Mouse (Mus musculus): Measurements from ENCODE around the gene Uba52. TPM values are rescaled to one million over a fixed set of nuclear protein-coding genes. Genes with fewer than 3 reads are reported as not detected.
A peak's percentile ranks its signal among the peaks of the same experiment; 100 is the strongest.

Uba52 gene
- total RNA-seq (2021) (1,000 to 10,000 TPM; 1,480 to 1,595 TPM), polyA plus RNA-seq (2012; rRNA removed) (439 and 626 TPM in 2 replicates)
- long read RNA-seq, transcript Uba52-201 (4 exons, 541 nt) = minor isoform, 67 of 698 reads
- long read RNA-seq, transcript Uba52-203 (4 exons, 711 nt) = major isoform, 600 of 698 reads
- long read RNA-seq, transcript Uba52-205 (4 exons, 705 nt) = minor isoform, 13 of 698 reads
- long read RNA-seq, partial matches to known transcripts = 6 of 698 reads
- long read RNA-seq, other reads (novel, unspliced or antisense) = 7 of 698 reads

DNA sequence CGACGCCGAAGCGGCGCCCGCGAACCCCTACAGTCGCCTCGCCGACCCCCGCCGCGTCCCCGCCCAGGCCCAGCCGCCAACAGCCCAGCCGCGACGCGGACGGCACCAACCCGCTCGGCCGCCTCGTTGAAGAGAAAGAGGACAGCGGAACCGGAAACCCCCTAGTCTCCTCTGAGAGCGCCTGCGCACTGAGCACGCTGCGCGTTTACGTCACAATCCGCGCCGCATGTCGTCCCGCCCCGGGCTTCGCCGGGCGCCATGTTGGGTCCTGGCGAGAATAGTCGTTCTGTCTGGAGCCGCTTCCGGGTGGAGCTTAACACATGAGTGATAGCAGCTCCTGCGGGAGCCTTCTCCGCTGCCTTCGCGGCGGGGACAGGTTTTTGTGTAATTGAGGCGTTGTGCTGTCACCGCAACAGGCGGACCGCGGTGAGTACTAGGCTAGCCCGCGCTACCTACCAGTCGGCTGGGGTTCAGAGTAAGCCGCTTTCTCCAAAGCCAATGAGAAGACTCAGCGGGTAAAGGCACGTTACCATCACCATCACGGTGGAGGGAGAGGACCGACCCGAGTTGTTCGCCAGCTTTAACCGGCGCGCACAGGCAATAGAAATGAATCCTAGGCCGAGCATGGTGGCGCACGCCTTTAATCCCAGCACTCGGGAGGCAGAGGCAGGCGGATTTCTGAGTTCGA, at the start of gene Uba52:
TSS of gene Uba52 (minus strand) at position 574 of the 688 bp plus-strand sequence.
- peak; percentile 97 to 98 for DNase-seq
- Histone ChIP-seq H3K36me3 (ENCODE audit: control insufficient read depth, insufficient read depth, low read length) (peaks cover 2% of the 10 kb centered on the region; the same call in 1 of the 2 replicates), H3K79me2 (replicated peaks; ENCODE audit: control insufficient read depth, insufficient read depth, low read length) (peaks cover 3% of the 10 kb centered on the region), H3K27ac (peak within 1 kb of the TSS; percentile 87), H3K9ac (ENCODE audit: low read depth, low read length) (peak within 1 kb of the TSS; percentile 85), H3K4me1 (ENCODE audit: control insufficient read depth, insufficient read depth, low read length) (peaks cover 12% of the 10 kb centered on the region), H3K27me3 (ENCODE audit: control insufficient read depth, insufficient read depth, low read length) (no peaks in the 10 kb centered on the region), H3K4me3 (peak within 1 kb of the TSS; percentile 68)
- WGBS = under 1% methylated on average over 74 of the region's 74 CpGs
- TF ChIP-seq POLR2A (IDR thresholded peaks at IDR 0.05; ENCODE audit: insufficient read depth, low read depth, low read length) = peak; percentile 94
- peak; percentile 80; the same call in 1 of the 2 replicates for TF ChIP-seq EP300 (IDR thresholded peaks at IDR 0.05; ENCODE audit: insufficient read depth, low read depth, low read length)
- TF ChIP-seq CTCF (IDR thresholded peaks at IDR 0.05) = no peak
- intact Hi-C loops (cut with DNase I) = loop anchor here (1.0 kb wide), 1 partner anchor 13 kb away; no protein-coding TSS in a partner anchor

DNA sequence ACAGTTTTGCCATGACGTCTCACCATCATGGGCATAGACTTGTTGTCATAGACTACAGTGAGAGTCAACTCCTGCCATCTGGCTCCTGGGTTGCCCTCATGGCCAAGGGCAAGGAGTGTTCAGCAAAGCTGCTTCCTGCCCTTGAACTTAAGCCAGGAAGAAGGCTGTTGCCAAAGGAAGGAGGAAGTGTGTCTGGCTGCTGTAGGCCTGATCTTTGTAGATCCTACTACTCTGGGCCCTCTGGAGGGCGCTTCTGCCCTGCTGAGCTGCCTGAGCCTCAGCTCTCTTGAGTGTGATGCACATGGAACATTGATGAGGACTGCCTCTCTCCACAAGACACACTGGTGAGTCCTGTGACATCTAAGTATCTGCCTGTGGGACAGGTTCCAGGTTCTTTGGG, 49.5 kb upstream of the Uba52 start:
- TF ChIP-seq POLR2A (IDR thresholded peaks at IDR 0.05; ENCODE audit: insufficient read depth, low read depth, low read length) (no peak), EP300 (IDR thresholded peaks at IDR 0.05; ENCODE audit: insufficient read depth, low read depth, low read length) (peak; percentile 84), CTCF (IDR thresholded peaks at IDR 0.05) (peak; percentile 84)
- Histone ChIP-seq H3K27me3 (ENCODE audit: control insufficient read depth, insufficient read depth, low read length) (no peaks in the 10 kb centered on the region), H3K36me3 (ENCODE audit: control insufficient read depth, insufficient read depth, low read length) (peaks cover 11% of the 10 kb centered on the region; the same call in 1 of the 2 replicates), H3K27ac (peak overlapping the region; percentile 74), H3K4me1 (ENCODE audit: control insufficient read depth, insufficient read depth, low read length) (peaks cover 50% of the 10 kb centered on the region), H3K4me3 (no peak overlapping the region), H3K79me2 (replicated peaks; ENCODE audit: control insufficient read depth, insufficient read depth, low read length) (no peaks in the 10 kb centered on the region; the same call in none of the 2 replicates), H3K9ac (ENCODE audit: low read depth, low read length) (no peak overlapping the region)
- intact Hi-C loops (cut with DNase I) = loop anchor here (1.0 to 2.0 kb wide), 2 partner anchors 25 to 51 kb away; no protein-coding TSS in a partner anchor
- peak; percentile 67 to 82 for DNase-seq
- WGBS = 15% methylated on average over 2 of the region's 2 CpGs

DNA sequence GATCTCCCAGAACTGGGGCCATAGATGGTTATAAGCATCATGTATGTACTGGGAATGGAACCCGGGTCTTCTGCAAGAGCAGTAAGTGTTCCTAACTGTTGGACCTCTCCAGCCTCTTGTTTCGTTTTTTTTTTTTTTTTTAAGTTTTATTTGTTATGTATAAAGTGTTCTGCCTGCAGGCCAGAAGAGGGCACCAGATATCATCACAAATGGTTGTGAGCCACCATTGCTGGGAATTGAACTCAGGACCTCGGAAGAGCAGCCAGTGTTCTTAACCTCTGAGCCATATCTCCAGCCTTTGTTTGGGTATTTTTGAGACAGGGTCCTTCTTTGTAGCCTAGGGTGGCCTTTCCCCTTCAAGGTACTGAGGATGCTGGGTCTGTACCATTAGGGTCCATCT, 48.4 kb upstream of the Uba52 start:
- H3K9ac ChIP-seq (ENCODE audit: low read depth, low read length) = no peak overlapping the region
- WGBS = 74% methylated on average over 3 of the region's 3 CpGs
- H3K27ac ChIP-seq = peak overlapping the region; percentile 36; the same call in 1 of the 2 replicates
- no peak overlapping the region for H3K4me3 ChIP-seq
- peaks cover 45% of the 10 kb centered on the region for H3K4me1 ChIP-seq (ENCODE audit: control insufficient read depth, insufficient read depth, low read length)
- peaks cover 11% of the 10 kb centered on the region; the same call in 1 of the 2 replicates for H3K36me3 ChIP-seq (ENCODE audit: control insufficient read depth, insufficient read depth, low read length)
- DNase-seq = no peak
- no peaks in the 10 kb centered on the region for H3K27me3 ChIP-seq (ENCODE audit: control insufficient read depth, insufficient read depth, low read length)
- intact Hi-C loops (cut with DNase I) = no loop called here
- TF ChIP-seq POLR2A (IDR thresholded peaks at IDR 0.05; ENCODE audit: insufficient read depth, low read depth, low read length) = no peak
- TF ChIP-seq CTCF (IDR thresholded peaks at IDR 0.05) = peak; percentile 54
- TF ChIP-seq EP300 (IDR thresholded peaks at IDR 0.05; ENCODE audit: insufficient read depth, low read depth, low read length) = no peak
- no peaks in the 10 kb centered on the region; the same call in none of the 2 replicates for H3K79me2 ChIP-seq (replicated peaks; ENCODE audit: control insufficient read depth, insufficient read depth, low read length)

DNA sequence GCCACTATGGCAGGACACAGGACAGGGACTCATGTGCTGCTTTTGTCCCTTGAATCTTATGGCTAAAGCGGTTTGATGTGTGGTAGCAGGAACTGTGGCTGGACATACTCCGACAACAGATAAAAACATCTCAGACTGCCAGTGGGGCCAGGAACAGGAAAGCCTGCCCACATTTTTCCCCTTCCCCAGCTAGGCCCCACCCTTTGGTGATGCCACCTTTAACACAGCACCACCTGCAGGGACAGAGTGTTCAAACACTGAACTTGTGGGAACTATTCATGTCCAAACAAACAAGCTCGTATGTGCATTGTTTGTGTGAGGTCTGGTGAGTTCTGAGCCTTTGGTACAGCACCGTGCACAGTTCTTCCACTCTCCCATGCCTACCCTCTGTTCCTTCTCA, 47.7 kb upstream of the Uba52 start:
- intact Hi-C loops (cut with DNase I) = no loop called here
- Histone ChIP-seq H3K9ac (ENCODE audit: low read depth, low read length) (peak overlapping the region; percentile 33; the same call in 1 of the 2 replicates), H3K4me3 (no peak overlapping the region), H3K4me1 (ENCODE audit: control insufficient read depth, insufficient read depth, low read length) (peaks cover 49% of the 10 kb centered on the region), H3K36me3 (ENCODE audit: control insufficient read depth, insufficient read depth, low read length) (peaks cover 11% of the 10 kb centered on the region; the same call in 1 of the 2 replicates), H3K79me2 (replicated peaks; ENCODE audit: control insufficient read depth, insufficient read depth, low read length) (no peaks in the 10 kb centered on the region; the same call in none of the 2 replicates), H3K27ac (peak overlapping the region; percentile 44; the same call in 1 of the 2 replicates), H3K27me3 (ENCODE audit: control insufficient read depth, insufficient read depth, low read length) (no peaks in the 10 kb centered on the region)
- peak in 1 of 2 experiments; percentile 43 for DNase-seq
- TF ChIP-seq POLR2A (IDR thresholded peaks at IDR 0.05; ENCODE audit: insufficient read depth, low read depth, low read length) (no peak), CTCF (IDR thresholded peaks at IDR 0.05) (peak; percentile 58), EP300 (IDR thresholded peaks at IDR 0.05; ENCODE audit: insufficient read depth, low read depth, low read length) (peak; percentile 22; the same call in 1 of the 2 replicates)
- 22% methylated on average over 4 of the region's 4 CpGs for WGBS

DNA sequence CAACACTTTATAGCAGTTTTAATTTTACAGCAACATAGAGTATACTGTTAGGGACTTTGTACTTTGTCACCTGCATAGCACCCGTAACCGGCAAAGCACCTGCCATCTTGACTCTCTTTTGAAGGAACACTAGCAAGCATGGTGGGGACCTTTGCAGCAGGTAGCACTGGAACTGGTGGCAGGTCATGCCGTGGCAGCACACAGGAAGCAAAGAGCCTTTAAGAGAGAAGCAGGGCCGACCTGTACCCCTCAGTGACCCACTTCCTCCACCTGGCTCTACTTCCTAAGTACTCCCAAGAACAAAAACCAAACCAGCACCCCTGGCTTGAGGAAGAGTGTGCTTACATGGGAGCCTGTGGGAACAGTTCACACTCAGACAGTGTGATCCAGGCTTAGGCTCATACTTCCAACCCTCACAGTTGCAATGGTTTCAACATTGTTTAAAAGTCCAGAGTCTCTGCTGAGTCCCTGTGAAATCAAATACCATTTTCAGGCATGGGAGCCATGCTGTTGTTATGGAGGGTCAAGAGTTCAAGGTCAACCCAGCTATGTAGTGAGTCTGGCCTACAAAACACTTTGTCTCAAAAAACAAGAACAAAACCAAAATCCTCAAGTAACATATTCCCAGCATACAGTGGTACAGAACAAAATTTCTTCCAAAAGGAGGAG, 44.6 kb upstream of the Uba52 start:
- H3K27me3 ChIP-seq (ENCODE audit: control insufficient read depth, insufficient read depth, low read length) = no peaks in the 10 kb centered on the region
- H3K27ac ChIP-seq = peak overlapping the region; percentile 17; the same call in 1 of the 2 replicates
- H3K4me3 ChIP-seq = no peak overlapping the region
- peaks cover 50% of the 10 kb centered on the region for H3K4me1 ChIP-seq (ENCODE audit: control insufficient read depth, insufficient read depth, low read length)
- peaks cover 1% of the 10 kb centered on the region for H3K79me2 ChIP-seq (replicated peaks; ENCODE audit: control insufficient read depth, insufficient read depth, low read length)
- DNase-seq = no peak
- TF ChIP-seq POLR2A (IDR thresholded peaks at IDR 0.05; ENCODE audit: insufficient read depth, low read depth, low read length) (no peak), CTCF (IDR thresholded peaks at IDR 0.05) (no peak), EP300 (IDR thresholded peaks at IDR 0.05; ENCODE audit: insufficient read depth, low read depth, low read length) (no peak)
- no peak overlapping the region for H3K9ac ChIP-seq (ENCODE audit: low read depth, low read length)
- WGBS = 76% methylated on average over 4 of the region's 4 CpGs
- H3K36me3 ChIP-seq (ENCODE audit: control insufficient read depth, insufficient read depth, low read length) = no peaks in the 10 kb centered on the region; the same call in 1 of the 2 replicates
- intact Hi-C loops (cut with DNase I) = no loop called here
